Mouse (Mus musculus) left cerebral cortex, adult 2 months (tissue): ENCODE measurements around the gene Gcfc2. TPM values are rescaled to one million over a fixed set of nuclear protein-coding genes. Genes with fewer than 3 reads are reported as not detected.

Experiments used
- DNase-seq, 2 experiments: peaks; one replicate each; pipeline ENCODE4 v3.0.0; 2021 to 2022; ENCODE audit warnings: low spot score in 2 of 2, mixed read lengths in 1 of 2; ENCODE audit errors: extremely low spot score in 1 of 2
- H3K27ac ChIP-seq: fragments of 200-600 bp; 2 replicates; pipeline ENCODE4 v1.8.1; 2022
- H3K4me3 ChIP-seq: fragments of 200-600 bp; 2 replicates; pipeline ENCODE4 v1.8.1; 2022
- CTCF ChIP-seq: fragments of 200-600 bp; IDR thresholded peaks from 2 replicates; pipeline ENCODE4 v1.8.1; 2022; ENCODE audit warnings: antibody characterized with exemption, mild to moderate bottlenecking, moderate library complexity
- intact Hi-C: fragments of 180-260 bp; cut with DNase I; formaldehyde crosslinking; loops from one replicate; pipeline ENCODE4 v1.15.1; 2025
- total RNA-seq, 2 experiments: library from RNA; stranded (reverse); gene quantifications; 2 replicates each; pipeline ENCODE4 v1.2.3; 2021

The Gcfc2 gene
- total RNA-seq, 2 experiments from 2014 or later, result 9.6 to 11.3 TPM

GRCm38 (mm10) chr6:81946906-81947305 is 23.4 kb downstream of the Gcfc2 start:
- H3K4me3 ChIP-seq, result no peak overlapping the region
- no peak for DNase-seq
- intact Hi-C loops, result no loop called here
- H3K27ac ChIP-seq, result no peak overlapping the region
- no peak for TF ChIP-seq CTCF

DNA sequence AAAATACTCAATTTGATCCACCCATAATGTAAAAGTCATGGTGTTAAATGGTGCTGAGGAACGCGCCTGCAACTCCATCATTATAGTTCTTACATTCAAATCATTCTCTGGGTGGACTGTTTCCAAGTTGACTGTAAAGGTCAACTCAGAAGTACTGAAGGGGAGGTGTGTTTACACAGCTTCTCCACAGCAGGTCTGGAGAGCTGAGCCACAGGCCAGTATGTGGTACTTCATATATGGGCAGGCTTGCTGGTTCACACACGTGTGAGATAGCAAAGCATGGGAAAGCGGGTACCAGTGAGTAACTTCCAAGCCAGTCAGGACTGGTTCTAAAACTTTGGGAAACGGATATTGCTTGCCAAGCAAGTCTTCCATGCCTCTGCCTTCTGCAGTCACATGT is 31.7 kb downstream of the Gcfc2 start:
- DNase-seq, result no peak
- TF ChIP-seq CTCF, result no peak
- Histone ChIP-seq H3K27ac (no peak overlapping the region), H3K4me3 (no peak overlapping the region)
- intact Hi-C loops, result no loop called here

DNA sequence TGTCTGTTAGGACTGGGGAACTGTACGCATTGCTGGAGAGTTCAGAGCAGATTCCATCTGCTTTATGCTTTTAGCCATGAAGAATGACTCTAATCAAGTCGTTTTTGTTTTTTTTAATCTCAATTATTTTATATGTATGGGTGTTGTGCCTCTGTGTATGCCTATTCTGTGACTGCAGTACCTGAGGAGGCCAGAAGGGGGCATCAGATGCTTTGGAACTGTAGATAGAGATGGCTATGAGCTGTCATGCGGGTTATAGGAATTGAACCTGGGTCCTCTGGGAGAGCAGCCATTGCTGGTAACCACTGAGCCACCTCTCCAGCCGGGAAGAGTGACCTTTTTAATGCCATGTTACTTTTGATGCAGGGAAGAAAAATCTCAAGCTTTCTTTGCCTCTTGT is 32.9 kb downstream of the Gcfc2 start:
- no peak overlapping the region for H3K4me3 ChIP-seq
- H3K27ac ChIP-seq, result no peak overlapping the region
- intact Hi-C loops, result no loop called here
- DNase-seq, result no peak
- peak; percentile 42 for TF ChIP-seq CTCF

DNA sequence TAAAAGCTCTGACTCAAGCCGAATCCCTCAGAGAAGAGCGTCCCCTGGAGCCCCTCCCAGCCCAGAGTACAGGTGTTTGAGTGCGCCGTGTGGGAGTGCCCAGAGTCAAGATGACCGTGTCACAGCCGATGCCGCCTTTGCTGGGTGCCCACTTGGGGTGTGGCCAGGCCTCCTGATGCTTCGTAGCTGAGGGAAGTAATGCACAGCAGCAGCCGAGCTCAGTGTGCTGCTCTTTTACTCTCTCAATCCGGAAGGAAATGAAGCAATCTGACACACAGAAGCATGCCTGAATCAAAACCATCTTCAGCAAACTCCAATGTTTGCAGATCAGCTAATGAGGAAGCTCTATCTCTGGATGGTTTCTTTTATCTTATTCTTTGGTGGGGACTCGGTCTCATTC is 34.5 kb downstream of the Gcfc2 start:
- intact Hi-C loops, result no loop called here
- DNase-seq, result no peak
- no peak for TF ChIP-seq CTCF
- no peak overlapping the region for H3K27ac ChIP-seq
- H3K4me3 ChIP-seq, result no peak overlapping the region

DNA sequence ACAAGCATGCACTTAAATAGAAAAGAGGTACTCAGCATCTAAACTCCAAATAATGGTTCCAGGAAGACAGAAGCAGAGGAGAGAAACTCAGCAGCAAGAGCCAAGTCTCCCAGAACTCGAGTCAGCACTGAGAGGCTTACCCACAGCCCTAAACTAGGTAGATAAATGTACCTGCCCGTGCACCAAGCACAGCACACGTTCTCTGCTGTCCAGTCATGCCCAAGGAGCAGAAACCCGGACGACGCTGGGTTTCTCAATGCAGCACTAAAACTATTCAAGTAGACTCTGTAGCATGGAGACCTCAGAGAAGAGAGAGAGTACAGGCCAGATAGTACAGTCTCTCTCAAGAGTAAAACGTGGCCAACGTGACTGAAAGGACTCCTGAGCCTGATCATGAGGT is 36.4 kb downstream of the Gcfc2 start:
- no peak for DNase-seq
- Histone ChIP-seq H3K4me3 (no peak overlapping the region), H3K27ac (no peak overlapping the region)
- no peak for TF ChIP-seq CTCF
- intact Hi-C loops, result no loop called here

DNA sequence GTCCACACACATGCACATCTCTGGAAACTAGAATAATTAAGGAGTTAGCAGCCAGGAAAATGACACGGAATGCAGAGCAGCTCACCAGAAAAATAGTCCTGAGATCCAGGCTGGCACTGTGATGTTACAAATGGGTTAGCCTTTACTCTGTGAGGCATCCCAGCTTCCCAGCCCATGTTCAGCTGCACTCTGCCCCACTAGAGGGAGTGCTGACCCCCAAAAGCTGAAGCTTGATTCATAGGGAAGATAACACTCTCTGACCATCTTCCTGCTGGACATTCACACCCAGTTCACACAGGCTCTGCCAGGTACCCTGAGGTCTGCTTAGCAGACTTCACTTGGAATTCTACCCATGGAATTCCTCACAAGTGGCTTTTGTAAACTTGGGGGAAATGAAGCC is 36.8 kb downstream of the Gcfc2 start:
- no peak overlapping the region for H3K4me3 ChIP-seq
- DNase-seq, result no peak
- no peak overlapping the region for H3K27ac ChIP-seq
- peak; percentile 34 for TF ChIP-seq CTCF
- intact Hi-C loops, result no loop called here

- DNase-seq, result peak; percentile 92 to 93
- intact Hi-C loops, result no loop called here
- no peak for TF ChIP-seq CTCF
- H3K4me3 ChIP-seq, result peak within 1 kb of the TSS; percentile 97
- peak within 1 kb of the TSS; percentile 82 for H3K27ac ChIP-seq
Observed at GRCm38 (mm10) chr6:81965296-81966067, 42.0 kb downstream of the Gcfc2 start, which contains the start of gene Mrpl19. Gene Mrpl19, minus strand, starts transcription at chr6:81965958.

GRCm38 (mm10) chr6:81966068-81966544 is 42.6 kb downstream of the Gcfc2 start:
- peak overlapping the region; percentile 97 for H3K4me3 ChIP-seq
- H3K27ac ChIP-seq, result no peak overlapping the region
- no peak for TF ChIP-seq CTCF
- intact Hi-C loops, result no loop called here
- DNase-seq, result no peak

- DNase-seq, result no peak
- no peak for TF ChIP-seq CTCF
- Histone ChIP-seq H3K27ac (no peak overlapping the region), H3K4me3 (no peak overlapping the region)
- intact Hi-C loops, result no loop called here
Observed at GRCm38 (mm10) chr6:81971196-81971595, 47.7 kb downstream of the Gcfc2 start.

DNA sequence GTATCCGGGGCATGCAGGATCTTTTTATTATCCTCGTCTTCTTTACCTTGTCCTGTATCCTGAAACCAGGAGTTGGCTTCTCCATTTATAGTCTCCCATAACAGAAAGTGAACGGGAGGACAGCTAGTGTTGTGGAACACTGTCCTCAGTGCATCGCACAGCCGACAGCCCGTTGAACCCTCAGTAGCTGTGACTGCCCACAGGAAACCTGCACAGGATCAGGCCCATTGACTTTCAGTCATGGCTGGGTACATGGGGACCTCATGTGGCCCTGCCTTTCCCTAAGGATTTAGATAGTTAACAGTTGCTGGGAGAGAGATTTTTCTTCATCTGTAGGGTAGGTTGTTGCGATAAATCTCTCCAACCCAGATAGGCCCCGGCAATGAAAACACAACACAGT is 49.1 kb downstream of the Gcfc2 start:
- no peak for TF ChIP-seq CTCF
- DNase-seq, result no peak
- Histone ChIP-seq H3K27ac (no peak overlapping the region), H3K4me3 (no peak overlapping the region)
- intact Hi-C loops, result no loop called here

GRCm38 (mm10) chr6:81975971-81976621 is 52.6 kb downstream of the Gcfc2 start:
- intact Hi-C loops, result loop anchor here (1.0 kb wide), 3 partner anchors 143 to 726 kb away; no protein-coding TSS in a partner anchor
- peak; percentile 97 for TF ChIP-seq CTCF
- peak; percentile 79 to 81 for DNase-seq

DNA sequence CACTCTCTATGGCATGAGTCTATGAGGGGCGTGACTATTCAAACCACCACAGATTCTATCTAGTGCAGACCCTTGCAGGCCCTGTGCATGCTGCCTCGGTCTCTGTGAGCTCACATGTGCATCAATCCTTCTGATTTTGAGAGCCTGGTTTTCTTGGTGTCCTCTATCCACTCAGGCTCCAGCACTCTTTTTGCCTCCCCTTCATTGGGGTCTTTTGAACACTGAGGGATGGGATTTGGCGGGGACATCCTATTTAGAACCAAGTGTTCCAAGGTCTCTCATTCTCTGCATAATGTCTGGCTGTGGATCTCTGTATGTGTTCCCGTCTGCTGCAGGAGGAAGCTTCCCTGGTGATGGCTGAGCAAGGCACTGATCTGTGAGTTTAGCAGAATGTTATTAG is 55.8 kb downstream of the Gcfc2 start:
- TF ChIP-seq CTCF, result no peak
- Histone ChIP-seq H3K27ac (no peak overlapping the region), H3K4me3 (no peak overlapping the region)
- no peak for DNase-seq
- intact Hi-C loops, result no loop called here

More at GRCm38 (mm10) chr6:81975971-81976621, 52.6 kb downstream of the Gcfc2 start:
- Histone ChIP-seq H3K27ac (no peak overlapping the region), H3K4me3 (no peak overlapping the region)

GRCm38 (mm10) chr6:81986171-81986570 is 62.7 kb downstream of the Gcfc2 start:
- intact Hi-C loops, result loop anchor here (2.0 to 10.0 kb wide), 2 partner anchors 57 to 979 kb away; no protein-coding TSS in a partner anchor
- Histone ChIP-seq H3K4me3 (no peak overlapping the region), H3K27ac (no peak overlapping the region)
- no peak for DNase-seq
- no peak for TF ChIP-seq CTCF
